Mouse (Mus musculus) testis, adult 2 months (tissue): ENCODE measurements around the gene Trcg1. TPM values are rescaled to one million over a fixed set of nuclear protein-coding genes. Genes with fewer than 3 reads are reported as not detected.

Experiments used
- H3K27ac ChIP-seq: fragments of 200-500 bp; 2 replicates; pipeline ENCODE4 v1.5.1; 2012; ENCODE audit warnings: low read depth, low read length; ENCODE audit not compliant: control insufficient read depth, insufficient read depth
- H3K27me3 ChIP-seq: fragments of 200-500 bp; 2 replicates; pipeline ENCODE4 v1.6.1; 2012; ENCODE audit warnings: mild to moderate bottlenecking, low read length, moderate library complexity; ENCODE audit not compliant: control insufficient read depth, insufficient read depth
- H3K36me3 ChIP-seq: fragments of 200-500 bp; 2 replicates; pipeline ENCODE4 v1.6.1; 2012; ENCODE audit warnings: mild to moderate bottlenecking, low read length; ENCODE audit not compliant: control insufficient read depth, insufficient read depth
- H3K4me1 ChIP-seq: fragments of 200-500 bp; 2 replicates; pipeline ENCODE4 v1.6.1; 2012; ENCODE audit warnings: low read length; ENCODE audit not compliant: control insufficient read depth, insufficient read depth
- H3K4me3 ChIP-seq: fragments of 200-500 bp; 2 replicates; pipeline ENCODE4 v1.5.1; 2012; ENCODE audit warnings: low read depth, mild to moderate bottlenecking, low read length, moderate library complexity, mixed read lengths; ENCODE audit not compliant: control insufficient read depth
- CTCF ChIP-seq: fragments of 200-500 bp; IDR thresholded peaks from 2 replicates; pipeline ENCODE4 v1.5.1; 2012; ENCODE audit warnings: low read depth, mild to moderate bottlenecking, inconsistent platforms, low read length, moderate library complexity; ENCODE audit not compliant: control insufficient read depth, insufficient read depth, insufficient replicate concordance
- POLR2A ChIP-seq: fragments of 200-500 bp; IDR thresholded peaks from 2 replicates; pipeline ENCODE4 v1.6.1; 2012; ENCODE audit warnings: low read depth, mild to moderate bottlenecking, inconsistent platforms, low read length, moderate library complexity; ENCODE audit not compliant: control insufficient read depth
- polyA plus RNA-seq: library from polyadenylated mRNA; depleted of rRNA; stranded (reverse); fragments of >200 nt; gene quantifications from 2 replicates; pipeline ENCODE4 v1.2.3, GENCODE M21; 2012

Trcg1 gene
- polyA plus RNA-seq, 1 experiment, result 0.20 TPM

- H3K36me3 ChIP-seq, result no peaks in the 10 kb centered on the region
- TF ChIP-seq CTCF (no peak), POLR2A (no peak)
- no peaks in the 10 kb centered on the region for H3K4me1 ChIP-seq
- H3K27me3 ChIP-seq, result no peaks in the 10 kb centered on the region
- no peak overlapping the region for H3K27ac ChIP-seq
- no peak overlapping the region for H3K4me3 ChIP-seq
These were observed 3.9 kb upstream of the Trcg1 start for GRCm38 (mm10) chr9:57232341-57232940.

DNA sequence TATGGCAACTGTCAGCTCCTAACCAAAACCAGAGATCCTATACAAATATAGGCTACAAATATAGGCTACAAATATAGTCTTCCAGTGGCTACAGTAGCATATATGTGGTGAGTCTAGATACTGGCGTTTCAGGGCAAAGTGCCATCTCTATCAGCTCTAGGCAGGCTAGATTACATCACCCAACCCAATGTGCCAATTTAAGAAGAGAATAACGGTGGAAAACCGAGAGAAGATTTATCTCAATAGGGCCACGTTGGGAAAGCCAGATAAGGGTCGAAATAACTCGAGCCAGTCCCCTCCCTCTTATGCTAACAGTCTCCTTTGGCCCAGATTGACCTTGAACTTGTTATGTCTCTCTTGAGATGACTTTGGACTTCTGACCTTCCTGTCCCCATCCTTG is 3.2 kb upstream of the Trcg1 start:
- TF ChIP-seq POLR2A, result no peak
- TF ChIP-seq CTCF, result no peak
- Histone ChIP-seq H3K36me3 (no peaks in the 10 kb centered on the region), H3K4me3 (no peak overlapping the region), H3K27ac (no peak overlapping the region), H3K27me3 (no peaks in the 10 kb centered on the region), H3K4me1 (no peaks in the 10 kb centered on the region)

DNA sequence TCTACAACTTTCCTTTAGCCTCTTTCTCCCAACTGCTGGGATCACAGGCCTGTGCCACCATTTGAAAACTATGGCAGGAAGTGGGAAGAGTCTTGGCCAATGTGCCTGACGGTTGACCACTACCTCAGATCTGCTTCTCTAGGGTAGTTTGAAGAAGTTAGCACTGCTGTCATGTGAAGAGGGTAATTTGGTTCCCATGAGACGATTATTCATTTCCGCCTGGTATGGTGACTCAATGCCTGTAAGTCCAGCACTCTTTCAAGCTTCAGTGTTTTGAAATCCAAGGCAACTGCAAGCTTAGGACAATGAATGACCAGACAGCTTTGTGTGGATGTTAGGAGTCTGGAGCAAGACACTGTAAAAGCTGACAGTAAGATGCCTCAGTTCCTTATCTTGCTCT is 2.6 kb upstream of the Trcg1 start:
- no peaks in the 10 kb centered on the region for H3K27me3 ChIP-seq
- H3K27ac ChIP-seq, result no peak overlapping the region
- TF ChIP-seq CTCF (no peak), POLR2A (no peak)
- H3K36me3 ChIP-seq, result no peaks in the 10 kb centered on the region
- H3K4me3 ChIP-seq, result no peak overlapping the region
- H3K4me1 ChIP-seq, result no peaks in the 10 kb centered on the region

DNA sequence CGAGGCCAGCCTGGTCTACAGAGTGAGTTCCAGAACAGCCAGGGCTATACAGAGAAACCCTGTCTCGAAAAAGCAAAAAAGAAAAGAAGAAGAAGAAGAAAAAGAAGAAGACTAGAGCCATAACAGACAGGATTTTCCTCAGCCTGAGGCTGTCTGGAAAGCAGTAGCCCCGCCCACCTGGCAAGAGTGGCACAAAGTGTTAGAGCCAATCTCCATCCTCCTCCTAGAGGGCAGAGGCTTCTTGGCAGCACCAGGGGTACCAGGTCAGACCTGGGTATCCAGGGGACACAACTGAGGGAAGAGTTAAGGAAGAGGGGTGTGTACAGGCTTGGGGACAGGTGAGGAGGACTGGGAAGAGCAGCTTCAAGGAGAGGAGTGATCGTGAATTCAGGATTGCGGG is 1.3 kb downstream of the Trcg1 start:
- Histone ChIP-seq H3K36me3 (no peaks in the 10 kb centered on the region), H3K4me3 (no peak overlapping the region), H3K27ac (no peak overlapping the region), H3K4me1 (no peaks in the 10 kb centered on the region), H3K27me3 (no peaks in the 10 kb centered on the region)
- TF ChIP-seq POLR2A (no peak), CTCF (no peak)

DNA sequence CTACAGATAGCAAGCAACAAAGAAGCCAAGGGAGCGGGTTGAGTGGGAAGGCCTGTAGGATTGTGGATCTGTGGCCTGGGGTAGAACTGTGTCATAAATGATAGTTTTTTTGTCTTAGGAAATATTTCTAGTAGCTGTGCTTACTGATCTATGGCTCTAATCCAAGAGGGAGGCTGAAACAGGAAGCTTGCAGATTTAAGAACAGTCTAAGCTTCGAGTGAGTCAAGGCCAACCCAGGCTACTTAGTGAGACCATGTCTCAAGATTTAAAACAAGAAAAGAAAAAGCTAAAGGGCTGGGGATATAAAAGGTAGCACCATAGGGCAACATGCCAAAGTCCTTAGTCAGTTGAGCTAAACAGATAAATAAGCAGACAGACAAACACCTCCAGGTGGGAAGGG is 1.9 kb downstream of the Trcg1 start:
- H3K4me3 ChIP-seq, result no peak overlapping the region
- H3K27ac ChIP-seq, result no peak overlapping the region
- H3K27me3 ChIP-seq, result no peaks in the 10 kb centered on the region
- TF ChIP-seq POLR2A (no peak), CTCF (no peak)
- no peaks in the 10 kb centered on the region for H3K4me1 ChIP-seq
- H3K36me3 ChIP-seq, result no peaks in the 10 kb centered on the region

DNA sequence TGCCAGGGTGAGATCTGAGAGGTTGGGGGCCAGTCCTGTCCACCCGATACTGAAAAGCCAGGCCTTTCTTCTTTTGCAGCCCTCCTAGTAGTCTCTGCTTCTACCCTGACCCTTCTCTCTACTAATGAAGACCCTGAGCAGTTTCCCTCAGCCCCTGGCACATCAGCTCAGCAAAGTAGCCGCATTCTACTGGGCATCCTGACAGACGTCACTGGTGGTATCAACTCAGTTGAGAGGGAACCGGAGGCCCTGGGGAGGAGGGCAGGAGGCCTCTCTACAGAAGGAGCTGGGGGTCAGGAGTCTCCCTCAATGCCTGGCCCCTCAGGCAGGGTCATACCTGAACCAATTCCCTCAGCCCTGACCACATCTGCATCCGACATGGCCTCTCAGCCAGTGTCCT is 4.8 kb downstream of the Trcg1 start:
- Histone ChIP-seq H3K27ac (no peak overlapping the region), H3K4me3 (no peak overlapping the region), H3K27me3 (no peaks in the 10 kb centered on the region), H3K4me1 (no peaks in the 10 kb centered on the region), H3K36me3 (no peaks in the 10 kb centered on the region)
- TF ChIP-seq POLR2A (no peak), CTCF (no peak)

DNA sequence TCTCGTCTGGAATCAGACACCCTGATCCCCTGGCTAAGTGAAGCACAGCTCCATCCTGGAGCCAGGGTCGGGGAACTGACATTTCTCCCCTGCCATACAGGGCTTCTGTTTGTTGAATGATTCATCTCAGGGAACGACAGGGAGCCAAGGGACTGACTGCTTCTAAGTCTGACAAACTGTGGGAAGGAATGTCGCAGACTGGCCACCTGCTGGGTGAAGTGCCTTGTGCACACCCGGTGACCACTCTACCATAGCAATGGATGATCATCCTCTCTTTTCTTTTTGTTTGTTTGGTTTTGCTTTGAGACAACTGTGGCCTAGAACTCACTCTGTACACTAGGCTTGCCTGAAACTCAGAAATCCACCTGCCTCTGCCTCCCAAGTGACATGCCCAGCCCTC is 6.6 kb downstream of the Trcg1 start:
- H3K27ac ChIP-seq, result no peak overlapping the region
- H3K4me3 ChIP-seq, result no peak overlapping the region
- TF ChIP-seq POLR2A (no peak), CTCF (no peak)
- H3K36me3 ChIP-seq, result no peaks in the 10 kb centered on the region
- no peaks in the 10 kb centered on the region for H3K4me1 ChIP-seq
- H3K27me3 ChIP-seq, result no peaks in the 10 kb centered on the region
